Mouse (Mus musculus) T-cell, adult 66 days (primary cell): ENCODE results near the gene Cyp2c69. TPM values are rescaled to one million over a fixed set of nuclear protein-coding genes. Genes with fewer than 3 reads are reported as not detected.

Source experiments
- total RNA-seq, 2 experiments: library from RNA; stranded (reverse); gene quantifications; 3 replicates in 1 of 2; 4 replicates in 1 of 2; pipeline ENCODE4 v1.2.4; 2023

Cyp2c69 gene
- not detected for total RNA-seq

DNA sequence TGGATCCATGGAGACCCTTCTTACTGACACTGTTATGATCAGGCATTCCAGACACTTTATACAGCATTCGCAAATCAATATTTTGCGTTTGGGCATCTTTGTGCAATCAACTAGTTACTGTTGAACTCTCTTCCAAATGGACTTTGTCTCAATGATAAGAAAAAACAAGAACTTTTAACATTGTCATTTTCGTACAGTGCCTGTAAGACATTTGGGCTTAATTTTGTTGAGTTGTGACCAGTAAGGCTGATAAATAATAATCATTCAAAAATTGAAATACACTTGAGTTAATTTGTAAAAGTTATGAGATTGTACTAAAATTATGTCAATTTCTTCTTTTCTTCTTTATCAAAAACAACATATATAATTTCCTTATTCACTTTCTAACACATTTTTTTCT lies at the start of gene Cyp2c69:
Gene Cyp2c69, minus strand, starts transcription at position 101 of the 400 bp plus-strand sequence.

GRCm38 (mm10) chr19:39812714-39813113 lies 73.9 kb downstream of the Cyp2c69 start, which contains the start of gene Cyp2c40:
Gene Cyp2c40, minus strand, starts transcription at chr19:39812814.

Other genes with a start within 250 kb of the Cyp2c69 start
- not detected for gene Cyp2c67, start 237.7 kb downstream of the Cyp2c69 start, total RNA-seq
- not detected for gene Cyp2c68, start 145.7 kb downstream of the Cyp2c69 start, total RNA-seq
- gene Cyp2c40, start 74.0 kb downstream of the Cyp2c69 start, total RNA-seq, result not detected
- not detected for gene Cyp2c37, start 105.6 kb upstream of the Cyp2c69 start, total RNA-seq
- not detected for gene Cyp2c54, start 187.0 kb upstream of the Cyp2c69 start, total RNA-seq
- not detected for gene Cyp2c50, start 202.9 kb upstream of the Cyp2c69 start, total RNA-seq